Mouse (Mus musculus): ENCODE measurements at regions not wholly inside any gene's neighbourhood (a gene's known extent, or its start where the extent isn't known, plus 50 kb on each side); places are given as distances from the start of the nearest gene placed in this dataset.

DNA sequence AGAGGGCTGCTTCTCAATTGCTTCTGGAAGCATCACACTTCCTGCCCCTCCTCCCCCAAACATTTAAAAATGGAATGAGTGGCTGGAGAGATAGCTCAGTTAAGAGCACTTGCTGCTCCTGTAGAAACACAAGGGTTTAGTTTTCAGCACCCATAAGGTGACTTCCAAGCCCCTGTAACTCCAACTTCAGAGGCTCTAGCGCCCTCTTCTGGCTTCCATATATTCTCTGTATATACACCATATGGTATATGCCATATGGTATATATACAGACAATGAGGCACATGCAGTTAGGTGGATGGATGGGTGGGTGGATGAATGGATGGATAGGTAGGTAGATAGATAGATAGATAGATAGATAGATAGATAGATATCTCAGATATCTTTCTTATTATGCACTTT lies 483.2 kb upstream of the Nox3 start:
- no peak overlapping the region for H3K4me3 ChIP-seq (ENCODE audit: low read depth, low read length)
- no peak for DNase-seq (ENCODE audit: low spot score)
- H3K27me3 ChIP-seq (replicated peaks; ENCODE audit: control insufficient read depth, insufficient read depth, low read length) = no peaks in the 10 kb centered on the region
- H3K9ac ChIP-seq (ENCODE audit: low read length) = no peak overlapping the region
- no peak overlapping the region for H3K4me2 ChIP-seq (ENCODE audit: low read length)
- H3K9me3 ChIP-seq (ENCODE audit: control insufficient read depth, low read length) = no peaks in the 10 kb centered on the region
- no peaks in the 10 kb centered on the region for H3K36me3 ChIP-seq (ENCODE audit: control insufficient read depth, insufficient read depth, low read length)
- H3K27ac ChIP-seq (ENCODE audit: low read depth) = no peak overlapping the region
- peaks cover 2% of the 10 kb centered on the region; the same call in 1 of the 2 replicates for H3K4me1 ChIP-seq (replicated peaks; ENCODE audit: control insufficient read depth, insufficient read depth, low read length)
- ATAC-seq (replicated peaks; ENCODE audit: low FRiP score, low TSS enrichment, low read depth) = no peak
- WGBS = 53% methylated on average over 1 of the region's 1 CpGs

DNA sequence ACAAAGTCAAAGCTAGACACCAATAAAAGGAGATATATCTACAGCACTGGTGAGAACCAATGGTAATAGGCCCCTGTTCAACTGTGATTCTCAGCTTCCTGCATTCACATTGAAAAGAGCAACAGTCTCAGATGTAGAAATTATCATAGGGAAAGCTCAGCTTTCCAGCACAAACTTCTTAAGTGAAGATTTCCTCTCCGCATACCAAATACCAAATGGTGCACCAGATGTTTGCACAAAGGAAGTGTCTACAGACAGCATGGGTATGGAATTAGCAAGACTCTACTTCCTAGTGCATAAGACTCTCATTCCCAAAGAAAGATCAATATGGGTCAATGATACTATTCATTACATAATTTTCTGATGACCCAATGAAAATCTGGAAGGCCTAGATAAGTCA lies 486.0 kb upstream of the Nox3 start:
- Histone ChIP-seq H3K4me1 (replicated peaks; ENCODE audit: control insufficient read depth, insufficient read depth, low read length) (peaks cover 2% of the 10 kb centered on the region), H3K4me2 (ENCODE audit: low read length) (no peak overlapping the region), H3K9ac (ENCODE audit: low read length) (no peak overlapping the region), H3K27me3 (replicated peaks; ENCODE audit: control insufficient read depth, insufficient read depth, low read length) (no peaks in the 10 kb centered on the region), H3K36me3 (ENCODE audit: control insufficient read depth, insufficient read depth, low read length) (no peaks in the 10 kb centered on the region), H3K4me3 (ENCODE audit: low read depth, low read length) (no peak overlapping the region), H3K27ac (ENCODE audit: low read depth) (no peak overlapping the region), H3K9me3 (ENCODE audit: control insufficient read depth, low read length) (no peaks in the 10 kb centered on the region)
- no peak for DNase-seq (ENCODE audit: low spot score)
- no peak for ATAC-seq (replicated peaks; ENCODE audit: low FRiP score, low TSS enrichment, low read depth)
- 67% methylated on average over 1 of the region's 1 CpGs for WGBS

DNA sequence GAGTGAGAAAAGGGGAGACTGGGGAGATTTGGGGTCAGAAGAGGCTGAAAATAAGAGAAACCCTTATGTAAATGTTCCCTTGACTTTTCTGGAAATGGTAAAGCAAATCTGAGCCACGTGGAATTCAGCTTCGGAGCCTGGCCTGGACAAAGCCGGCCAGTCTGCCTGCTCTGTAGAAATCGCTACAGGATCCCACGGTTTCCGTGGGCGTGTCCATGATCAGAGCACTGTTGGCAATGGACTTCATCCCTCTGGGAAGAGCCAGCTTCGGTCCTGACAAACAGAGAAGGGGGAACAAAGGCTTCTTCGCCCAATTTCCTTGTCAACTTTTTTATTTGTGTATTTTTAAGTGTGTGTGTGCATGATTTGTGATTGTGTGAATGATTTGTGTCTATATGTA lies 490.7 kb upstream of the Nox3 start:
- H3K36me3 ChIP-seq (ENCODE audit: control insufficient read depth, insufficient read depth, low read length) = no peaks in the 10 kb centered on the region
- ATAC-seq (replicated peaks; ENCODE audit: low FRiP score, low TSS enrichment, low read depth) (no peak), DNase-seq (ENCODE audit: low spot score) (no peak)
- H3K27me3 ChIP-seq (replicated peaks; ENCODE audit: control insufficient read depth, insufficient read depth, low read length) = no peaks in the 10 kb centered on the region
- WGBS = 62% methylated on average over 9 of the region's 9 CpGs
- no peak overlapping the region for H3K27ac ChIP-seq (ENCODE audit: low read depth)
- H3K9ac ChIP-seq (ENCODE audit: low read length) = no peak overlapping the region
- H3K4me2 ChIP-seq (ENCODE audit: low read length) = no peak overlapping the region
- H3K9me3 ChIP-seq (ENCODE audit: control insufficient read depth, low read length) = no peaks in the 10 kb centered on the region
- H3K4me1 ChIP-seq (replicated peaks; ENCODE audit: control insufficient read depth, insufficient read depth, low read length) = no peaks in the 10 kb centered on the region; the same call in 1 of the 2 replicates
- H3K4me3 ChIP-seq (ENCODE audit: low read depth, low read length) = no peak overlapping the region

DNA sequence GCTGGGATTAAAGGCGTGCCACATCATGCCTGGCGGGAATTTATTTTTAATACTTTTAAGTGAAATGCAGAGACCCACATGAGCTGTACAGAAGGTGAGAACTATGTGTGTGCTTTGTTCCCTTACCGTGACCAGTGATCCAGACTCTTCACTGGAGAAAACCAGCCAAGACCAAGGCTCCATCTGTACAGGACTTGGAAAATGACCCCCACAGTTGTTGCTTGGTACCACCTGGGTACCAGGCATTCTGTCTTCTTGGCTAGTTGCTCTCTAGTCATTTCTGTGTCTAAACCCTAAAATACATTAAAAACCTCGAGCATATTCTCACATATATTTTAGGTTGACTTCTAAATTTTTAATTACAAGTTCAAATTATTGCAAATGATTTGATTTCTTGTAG lies 491.5 kb upstream of the Nox3 start:
- no peak overlapping the region for H3K4me3 ChIP-seq (ENCODE audit: low read depth, low read length)
- no peak overlapping the region for H3K4me2 ChIP-seq (ENCODE audit: low read length)
- no peak for DNase-seq (ENCODE audit: low spot score)
- no peaks in the 10 kb centered on the region for H3K9me3 ChIP-seq (ENCODE audit: control insufficient read depth, low read length)
- WGBS = 91% methylated on average over 4 of the region's 4 CpGs
- no peaks in the 10 kb centered on the region for H3K27me3 ChIP-seq (replicated peaks; ENCODE audit: control insufficient read depth, insufficient read depth, low read length)
- ATAC-seq (replicated peaks; ENCODE audit: low FRiP score, low TSS enrichment, low read depth) = no peak
- no peaks in the 10 kb centered on the region for H3K36me3 ChIP-seq (ENCODE audit: control insufficient read depth, insufficient read depth, low read length)
- no peak overlapping the region for H3K9ac ChIP-seq (ENCODE audit: low read length)
- no peak overlapping the region for H3K27ac ChIP-seq (ENCODE audit: low read depth)
- no peaks in the 10 kb centered on the region; the same call in 1 of the 2 replicates for H3K4me1 ChIP-seq (replicated peaks; ENCODE audit: control insufficient read depth, insufficient read depth, low read length)

DNA sequence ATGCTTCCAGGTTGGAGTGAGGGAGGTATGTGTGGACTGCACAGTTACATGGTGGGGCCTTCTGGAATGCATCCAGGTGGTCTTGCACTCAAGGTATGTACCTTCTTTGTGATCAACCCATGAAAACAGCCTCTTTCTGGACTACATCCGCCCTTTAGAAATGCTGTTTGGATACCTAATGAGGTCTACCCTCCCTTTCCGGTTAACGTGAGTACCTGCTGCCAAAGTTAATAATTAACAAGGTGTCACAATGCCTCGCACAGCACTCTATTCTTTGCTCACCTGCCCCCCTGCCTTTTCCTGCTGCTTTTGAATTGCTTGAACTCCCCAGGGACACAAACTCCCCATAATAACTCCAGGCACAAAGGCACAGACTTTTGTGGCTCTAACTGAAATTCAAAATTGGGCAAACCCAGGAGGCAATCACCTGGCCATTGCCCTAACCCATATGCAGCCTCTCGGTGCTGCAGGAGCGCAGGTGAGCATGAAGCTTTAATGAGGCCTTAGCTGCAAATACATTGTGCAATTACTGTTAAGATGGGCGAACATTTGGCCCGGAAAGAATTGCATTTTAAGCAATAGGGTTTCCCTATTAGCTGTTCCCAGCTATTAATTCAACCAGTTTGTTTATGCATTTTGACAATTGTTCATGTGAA lies 500.9 kb upstream of the Nox3 start:
- H3K27me3 ChIP-seq (replicated peaks; ENCODE audit: control insufficient read depth, insufficient read depth, low read length) = no peaks in the 10 kb centered on the region
- H3K4me1 ChIP-seq (replicated peaks; ENCODE audit: control insufficient read depth, insufficient read depth, low read length) = peaks cover 13% of the 10 kb centered on the region
- H3K27ac ChIP-seq (ENCODE audit: low read depth) = no peak overlapping the region
- no peak overlapping the region for H3K4me3 ChIP-seq (ENCODE audit: low read depth, low read length)
- no peaks in the 10 kb centered on the region for H3K9me3 ChIP-seq (ENCODE audit: control insufficient read depth, low read length)
- no peak overlapping the region for H3K4me2 ChIP-seq (ENCODE audit: low read length)
- peak; percentile 65 for DNase-seq (ENCODE audit: low spot score)
- H3K9ac ChIP-seq (ENCODE audit: low read length) = no peak overlapping the region
- H3K36me3 ChIP-seq (ENCODE audit: control insufficient read depth, insufficient read depth, low read length) = no peaks in the 10 kb centered on the region
- 56% methylated on average over 8 of the region's 8 CpGs for WGBS
- peak; percentile 88 for ATAC-seq (replicated peaks; ENCODE audit: low FRiP score, low TSS enrichment, low read depth)

DNA sequence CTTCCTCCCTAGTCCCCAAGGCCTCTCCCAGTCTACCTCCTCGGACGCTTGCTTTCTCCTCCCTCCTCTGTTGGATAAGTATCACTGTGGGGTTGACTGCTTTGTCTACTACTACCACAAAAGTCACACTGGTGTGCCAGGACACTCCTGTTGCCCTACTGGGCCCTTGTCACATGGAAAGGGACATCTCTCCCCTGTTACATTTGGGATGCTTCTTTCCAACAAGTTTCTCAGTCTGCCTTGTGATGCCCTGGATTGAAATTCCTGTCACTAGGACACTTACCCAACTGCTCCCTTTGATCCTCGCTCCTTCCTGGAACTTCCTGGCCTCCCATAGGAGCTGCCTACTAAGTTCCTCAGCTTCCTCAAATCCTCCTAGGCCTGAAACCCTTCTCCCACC lies 501.9 kb upstream of the Nox3 start:
- Histone ChIP-seq H3K4me1 (replicated peaks; ENCODE audit: control insufficient read depth, insufficient read depth, low read length) (peaks cover 13% of the 10 kb centered on the region), H3K4me2 (ENCODE audit: low read length) (no peak overlapping the region), H3K36me3 (ENCODE audit: control insufficient read depth, insufficient read depth, low read length) (no peaks in the 10 kb centered on the region), H3K4me3 (ENCODE audit: low read depth, low read length) (no peak overlapping the region), H3K9ac (ENCODE audit: low read length) (no peak overlapping the region), H3K27ac (ENCODE audit: low read depth) (no peak overlapping the region), H3K9me3 (ENCODE audit: control insufficient read depth, low read length) (no peaks in the 10 kb centered on the region), H3K27me3 (replicated peaks; ENCODE audit: control insufficient read depth, insufficient read depth, low read length) (no peaks in the 10 kb centered on the region)
- no peak for ATAC-seq (replicated peaks; ENCODE audit: low FRiP score, low TSS enrichment, low read depth)
- DNase-seq (ENCODE audit: low spot score) = peak; percentile 50
- WGBS = 86% methylated on average over 3 of the region's 3 CpGs

DNA sequence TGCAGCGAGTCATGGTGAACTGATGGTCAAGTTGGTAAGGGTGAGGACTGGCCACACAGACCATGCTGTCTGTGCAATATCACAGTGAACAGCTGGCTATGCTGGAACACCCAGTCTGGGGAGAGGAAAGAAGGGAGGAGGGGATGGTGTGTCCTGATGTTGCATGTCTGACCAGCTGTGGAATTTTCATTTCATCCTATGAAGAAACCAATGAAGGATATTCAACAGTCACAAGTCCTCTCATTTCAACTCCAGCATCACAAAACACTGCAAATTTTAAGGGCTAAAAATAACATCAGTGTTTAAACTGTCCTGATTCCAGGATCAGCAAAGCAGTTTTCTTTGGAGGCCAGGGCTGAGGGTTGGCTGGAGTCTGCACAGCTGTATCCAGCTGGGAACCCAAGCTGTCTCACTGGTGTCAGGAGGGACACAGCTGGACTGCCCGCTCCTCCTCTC lies 503.7 kb upstream of the Nox3 start:
- ATAC-seq (replicated peaks; ENCODE audit: low FRiP score, low TSS enrichment, low read depth) (peak; percentile 82), DNase-seq (ENCODE audit: low spot score) (peak; percentile 66)
- no peak overlapping the region for H3K4me3 ChIP-seq (ENCODE audit: low read depth, low read length)
- H3K27ac ChIP-seq (ENCODE audit: low read depth) = peak overlapping the region; percentile 75
- no peaks in the 10 kb centered on the region for H3K9me3 ChIP-seq (ENCODE audit: control insufficient read depth, low read length)
- H3K4me2 ChIP-seq (ENCODE audit: low read length) = no peak overlapping the region
- WGBS = 36% methylated on average over 2 of the region's 2 CpGs
- no peaks in the 10 kb centered on the region for H3K27me3 ChIP-seq (replicated peaks; ENCODE audit: control insufficient read depth, insufficient read depth, low read length)
- H3K9ac ChIP-seq (ENCODE audit: low read length) = no peak overlapping the region
- peaks cover 13% of the 10 kb centered on the region for H3K4me1 ChIP-seq (replicated peaks; ENCODE audit: control insufficient read depth, insufficient read depth, low read length)
- no peaks in the 10 kb centered on the region for H3K36me3 ChIP-seq (ENCODE audit: control insufficient read depth, insufficient read depth, low read length)

DNA sequence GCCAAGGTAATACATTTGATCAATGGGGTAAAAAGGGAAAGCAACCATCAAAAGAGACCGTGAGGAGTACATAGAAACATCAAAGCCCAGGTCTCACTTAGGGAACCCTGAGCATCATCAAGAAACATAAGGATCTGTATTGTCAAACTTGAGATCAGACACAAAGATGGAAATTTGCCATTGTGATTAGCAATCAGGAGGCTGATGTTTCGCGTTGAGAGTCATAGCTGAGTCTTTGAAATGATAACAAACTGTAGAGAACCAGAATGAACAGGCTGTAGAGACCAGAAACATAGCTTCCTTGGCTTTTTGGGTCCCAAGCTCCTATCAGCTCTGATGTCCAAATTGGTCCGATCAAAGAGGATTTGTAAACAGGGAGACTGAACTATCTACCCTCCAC lies 505.2 kb upstream of the Nox3 start:
- Histone ChIP-seq H3K4me3 (ENCODE audit: low read depth, low read length) (no peak overlapping the region), H3K4me2 (ENCODE audit: low read length) (no peak overlapping the region), H3K27me3 (replicated peaks; ENCODE audit: control insufficient read depth, insufficient read depth, low read length) (no peaks in the 10 kb centered on the region), H3K9ac (ENCODE audit: low read length) (no peak overlapping the region), H3K27ac (ENCODE audit: low read depth) (no peak overlapping the region), H3K9me3 (ENCODE audit: control insufficient read depth, low read length) (no peaks in the 10 kb centered on the region), H3K36me3 (ENCODE audit: control insufficient read depth, insufficient read depth, low read length) (no peaks in the 10 kb centered on the region), H3K4me1 (replicated peaks; ENCODE audit: control insufficient read depth, insufficient read depth, low read length) (peaks cover 13% of the 10 kb centered on the region)
- ATAC-seq (replicated peaks; ENCODE audit: low FRiP score, low TSS enrichment, low read depth) = no peak
- no peak for DNase-seq (ENCODE audit: low spot score)
- WGBS = 89% methylated on average over 4 of the region's 4 CpGs

DNA sequence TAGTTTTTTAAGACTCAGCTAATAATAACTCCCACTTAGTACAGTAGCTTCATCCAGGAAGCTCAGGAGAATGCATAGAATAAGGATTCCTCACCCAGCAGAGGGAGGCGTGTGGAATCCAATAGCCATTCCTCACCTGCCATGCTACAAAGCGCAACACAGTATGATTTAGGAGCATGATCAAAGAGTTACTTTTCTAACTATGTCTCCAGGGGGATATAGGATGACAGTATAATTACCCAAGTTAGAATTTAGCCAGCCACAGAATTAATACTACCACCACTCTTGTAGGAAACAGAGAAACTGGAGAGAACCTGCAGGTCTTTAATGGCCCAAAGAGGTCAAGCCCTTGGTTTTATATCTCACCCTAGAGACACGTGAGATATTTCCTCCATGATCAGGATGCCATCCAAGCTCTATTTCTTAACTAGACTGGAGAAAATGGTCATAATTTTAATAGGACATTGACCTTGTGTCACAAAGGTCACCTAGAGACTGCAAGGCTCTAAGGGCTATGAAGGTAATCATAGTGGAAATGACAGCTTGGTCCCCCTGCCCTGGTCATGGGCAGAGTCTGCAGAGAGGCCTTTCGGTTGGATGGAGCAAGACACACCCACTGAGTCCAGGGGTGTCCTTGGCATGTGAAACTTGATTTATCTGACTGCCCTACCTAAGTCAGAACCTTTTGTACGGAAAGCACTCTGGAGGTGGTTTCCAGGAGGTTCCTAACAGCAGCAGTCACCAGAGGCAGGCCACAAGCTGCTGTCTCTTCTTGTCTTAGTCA lies 512.3 kb upstream of the Nox3 start:
- ATAC-seq (replicated peaks; ENCODE audit: low FRiP score, low TSS enrichment, low read depth) = no peak
- no peak for DNase-seq (ENCODE audit: low spot score)

More for the DNA sequence above, 512.3 kb upstream of the Nox3 start:
- H3K4me3 ChIP-seq (ENCODE audit: low read depth, low read length) = no peak overlapping the region
- H3K9me3 ChIP-seq (ENCODE audit: control insufficient read depth, low read length) = no peaks in the 10 kb centered on the region
- no peaks in the 10 kb centered on the region for H3K27me3 ChIP-seq (replicated peaks; ENCODE audit: control insufficient read depth, insufficient read depth, low read length)
- 81% methylated on average over 5 of the region's 5 CpGs for WGBS
- no peak overlapping the region for H3K4me2 ChIP-seq (ENCODE audit: low read length)
- no peak overlapping the region for H3K27ac ChIP-seq (ENCODE audit: low read depth)
- H3K4me1 ChIP-seq (replicated peaks; ENCODE audit: control insufficient read depth, insufficient read depth, low read length) = no peaks in the 10 kb centered on the region
- H3K9ac ChIP-seq (ENCODE audit: low read length) = no peak overlapping the region
- no peaks in the 10 kb centered on the region for H3K36me3 ChIP-seq (ENCODE audit: control insufficient read depth, insufficient read depth, low read length)

Data from intestine, embryonic 14.5 days (tissue).